Mouse (Mus musculus): ENCODE data around the gene Tuba3b.

DNA sequence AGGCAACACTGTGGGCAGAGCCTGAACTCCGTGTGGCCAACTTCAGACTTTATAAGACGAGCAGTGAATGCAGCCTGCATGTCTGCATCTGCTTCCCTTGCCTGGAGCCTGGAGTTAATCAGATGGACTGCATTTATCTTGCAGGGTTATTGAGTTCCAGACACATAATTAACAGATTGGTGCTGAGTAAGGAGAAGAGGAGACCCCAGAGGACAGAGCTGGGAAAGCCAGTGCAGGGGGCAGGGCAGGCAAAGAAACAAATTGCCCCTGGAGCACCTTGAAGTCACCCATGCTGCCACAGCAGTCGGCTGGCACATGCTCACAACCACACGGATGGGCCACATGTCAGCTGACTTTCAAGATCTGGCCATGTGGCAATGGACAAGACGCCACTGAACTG is 48.7 kb downstream of the Tuba3b start:
- TF ChIP-seq POLR2A (IDR thresholded peaks at IDR 0.05; ENCODE audit: low read depth, low read length): no peak
- TF ChIP-seq SMC3 (IDR thresholded peaks at IDR 0.05; ENCODE audit: low read depth, low read length): no peak
- TF ChIP-seq MXI1 (IDR thresholded peaks at IDR 0.05; ENCODE audit: low read depth, low read length): no peak
- TF ChIP-seq NELFE (IDR thresholded peaks at IDR 0.05; ENCODE audit: low read depth, low read length): no peak
- TF ChIP-seq UBTF (IDR thresholded peaks at IDR 0.05; ENCODE audit: low read depth, low read length): no peak
